Mouse (Mus musculus) forebrain, embryonic 15.5 days (tissue): Measurements from ENCODE around the gene Syce3. TPM values are rescaled to one million over a fixed set of nuclear protein-coding genes. Genes with fewer than 3 reads are reported as not detected.

Source experiments
- polyA plus RNA-seq: library from polyadenylated mRNA; unstranded; fragments of >200 nt; fragmentation: Nextera tagmentation; extraction: Ambion mirVana; gene quantifications from 2 replicates; pipeline ENCODE4 v1.2.1, GENCODE M21; 2015

The Syce3 gene
- polyA plus RNA-seq, 1 experiment from 2014 or later, result not detected

Other genes starting within 250 kb of the Syce3 start
- 113 and 118 TPM in 2 replicates for gene Plxnb2, start 229.7 kb downstream of the Syce3 start, polyA plus RNA-seq
- gene Dennd6b, start 214.0 kb downstream of the Syce3 start, polyA plus RNA-seq, result 58.5 and 62.2 TPM in 2 replicates
- 79.8 and 83.6 TPM in 2 replicates for gene Ppp6r2, start 198.9 kb downstream of the Syce3 start, polyA plus RNA-seq
- gene Sbf1, start 95.2 kb downstream of the Syce3 start, polyA plus RNA-seq, result 79.0 and 83.4 TPM in 2 replicates
- not detected in 2 replicates for gene Adm2, start 87.8 kb downstream of the Syce3 start, polyA plus RNA-seq
- not detected in 2 replicates for gene Miox, start 76.1 kb downstream of the Syce3 start, polyA plus RNA-seq
- 31.6 and 33.0 TPM in 2 replicates for gene Lmf2, start 54.8 kb downstream of the Syce3 start, polyA plus RNA-seq
- 127 and 149 TPM in 2 replicates for gene Ncaph2, start 54.8 kb downstream of the Syce3 start, polyA plus RNA-seq
- 9.0 and 10.2 TPM in 2 replicates for gene Sco2, start 36.7 kb downstream of the Syce3 start, polyA plus RNA-seq
- 1.8 and 2.4 TPM in 2 replicates for gene Tymp, start 33.5 kb downstream of the Syce3 start, polyA plus RNA-seq
- gene Odf3b, start 31.2 kb downstream of the Syce3 start, polyA plus RNA-seq, result 1.8 and 4.0 TPM in 2 replicates
- not detected in 2 replicates for gene Klhdc7b, start 25.6 kb downstream of the Syce3 start, polyA plus RNA-seq
- gene Cpt1b, start 15.4 kb upstream of the Syce3 start, polyA plus RNA-seq, result 0.52 and 0.95 TPM in 2 replicates
- gene C730034F03Rik, start 19.1 kb upstream of the Syce3 start, polyA plus RNA-seq, result 5.5 and 6.4 TPM in 2 replicates
- 0.29 TPM in 1 of 2 replicates, not detected in the other for gene Gm44502, start 19.2 kb upstream of the Syce3 start, polyA plus RNA-seq
- 70.5 and 75.8 TPM in 2 replicates for gene Chkb, start 19.4 kb upstream of the Syce3 start, polyA plus RNA-seq
- 65.0 and 68.2 TPM in 2 replicates for gene Mapk8ip2, start 43.4 kb upstream of the Syce3 start, polyA plus RNA-seq
- 23.6 and 23.8 TPM in 2 replicates for gene Arsa, start 66.9 kb upstream of the Syce3 start, polyA plus RNA-seq
- gene Shank3, start 89.1 kb upstream of the Syce3 start, polyA plus RNA-seq, result 10.7 and 13.0 TPM in 2 replicates
- 1.6 and 1.7 TPM in 2 replicates for gene Acr, start 157.8 kb upstream of the Syce3 start, polyA plus RNA-seq
- gene Rabl2, start 181.4 kb upstream of the Syce3 start, polyA plus RNA-seq, result 55.7 and 55.9 TPM in 2 replicates